Mouse (Mus musculus) A20 (cell line): ENCODE measurements around the gene Lrig1.
"Not testable (repeated sequence)": the region's sequence is repeated elsewhere in the genome, so short reads cannot be mapped to it uniquely, and the experiment has no call there.

Experiments
- DNase-seq: peaks from one replicate; pipeline ENCODE4 v3.0.0-alpha.2; 2011; ENCODE audit warnings: low read depth, low spot score

Lrig1 gene

GRCm38 (mm10) chr6:94577991-94578390 is 122.0 kb downstream of the Lrig1 start:
- DNase-seq: no peak

DNA sequence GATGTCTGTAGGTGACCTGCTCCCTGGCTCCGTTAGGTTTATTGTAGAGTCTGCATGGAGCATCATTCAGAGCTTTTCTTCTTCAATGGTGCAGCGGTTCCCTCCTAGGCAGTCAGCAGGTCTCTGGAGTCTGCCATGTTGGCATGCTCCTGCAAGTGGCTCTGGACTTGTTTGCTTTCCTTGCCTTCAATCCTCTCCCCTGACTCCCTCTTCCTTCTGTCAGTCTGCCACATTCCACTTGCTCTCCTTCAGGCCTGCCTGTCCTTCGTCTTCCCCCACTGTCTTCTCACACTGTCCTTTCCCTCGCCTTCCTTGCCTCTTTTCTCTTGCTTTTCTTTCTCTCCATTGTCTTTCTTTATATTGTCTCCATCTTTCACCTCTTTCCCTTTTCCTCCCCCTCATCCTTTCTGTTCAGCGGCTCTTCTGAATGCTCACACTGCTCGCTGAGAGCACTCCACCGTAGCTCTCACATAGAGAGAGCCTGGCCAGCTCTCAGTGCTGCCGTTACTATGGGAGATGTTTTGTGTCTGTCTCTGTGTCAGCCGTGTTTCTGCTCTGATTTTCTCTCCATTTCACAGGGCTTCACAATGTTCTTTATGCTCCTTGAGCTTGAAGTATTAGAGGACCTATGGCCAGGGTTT is 124.3 kb downstream of the Lrig1 start:
- no peak for DNase-seq

GRCm38 (mm10) chr6:94568040-94568439 is 131.9 kb downstream of the Lrig1 start:
- DNase-seq: no peak

- DNase-seq: peak; percentile 36
These were observed 134.2 kb downstream of the Lrig1 start for GRCm38 (mm10) chr6:94565766-94566165.

DNA sequence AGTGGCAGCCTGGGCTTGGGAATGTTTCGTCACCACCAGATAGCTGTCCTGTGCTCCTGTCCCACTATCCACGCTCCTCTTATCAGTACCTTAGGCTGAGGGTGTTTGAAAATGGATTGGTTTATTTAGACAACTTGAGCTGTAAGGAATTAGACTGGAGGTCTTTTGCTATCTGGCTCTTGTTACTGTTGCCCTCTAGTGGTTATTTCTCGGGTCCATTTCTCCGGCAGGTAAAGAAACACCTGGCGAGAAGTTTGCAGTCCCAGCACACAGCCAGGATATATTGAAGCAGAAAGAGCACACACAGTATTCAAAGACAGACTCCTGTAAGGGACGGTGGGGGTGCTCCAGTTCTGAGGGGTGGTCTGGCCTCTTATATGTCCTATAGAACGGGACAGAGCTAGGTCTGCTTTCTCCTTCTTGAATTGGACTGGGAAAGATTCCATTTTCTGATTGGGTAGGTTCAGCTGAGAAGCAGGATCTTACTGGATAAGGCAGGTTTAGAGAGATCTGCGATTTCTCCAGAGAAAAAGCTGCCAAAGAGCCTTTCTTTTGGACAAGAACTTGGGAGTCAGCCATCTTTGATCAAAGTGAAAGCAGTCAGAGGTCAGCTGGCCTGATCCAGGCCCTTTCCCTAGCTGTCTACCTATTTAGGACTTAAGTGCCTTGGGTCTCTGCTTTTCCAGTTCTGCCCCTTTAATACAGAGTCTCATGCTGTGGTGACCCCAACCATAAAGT is 136.6 kb downstream of the Lrig1 start:
- peak; percentile 14 for DNase-seq

DNA sequence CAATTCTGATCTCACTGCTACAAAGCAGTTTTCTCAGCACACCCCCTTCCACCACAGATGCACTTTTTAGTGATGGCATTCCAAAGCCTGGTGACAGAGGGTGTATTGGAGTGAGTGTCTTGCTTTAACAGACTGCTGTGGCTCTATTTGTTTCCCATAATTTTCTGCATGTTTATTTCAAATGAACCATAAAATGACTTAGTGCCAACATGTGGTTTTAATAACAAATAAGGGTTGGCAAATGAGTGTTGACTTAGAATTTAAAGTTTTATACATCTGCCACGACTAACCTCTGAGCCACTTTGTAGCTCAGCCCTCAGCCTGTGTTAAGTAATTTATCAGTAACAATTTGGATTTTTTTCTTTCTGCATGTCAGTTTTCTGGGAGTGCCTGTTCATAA is 138.6 kb downstream of the Lrig1 start:
- no peak for DNase-seq

DNA sequence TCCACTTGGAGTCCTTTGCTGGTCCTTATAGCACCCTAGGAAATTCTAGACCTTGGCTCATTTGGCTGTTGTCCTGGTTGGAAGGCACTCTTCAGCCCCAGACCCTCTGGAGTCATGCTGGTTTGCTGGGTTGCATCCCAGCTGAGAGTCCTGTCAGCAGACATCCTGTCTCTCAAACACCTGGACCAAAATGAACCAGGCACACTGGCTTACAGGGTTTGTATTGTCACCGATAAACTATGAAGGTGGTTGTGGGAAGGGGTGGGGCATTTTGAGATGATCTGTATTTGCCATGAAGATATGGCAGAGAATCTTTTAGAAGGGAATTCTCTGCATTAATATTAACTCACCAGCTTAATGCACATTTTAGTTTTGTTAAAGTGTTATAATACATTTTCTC is 139.1 kb downstream of the Lrig1 start:
- no peak for DNase-seq

GRCm38 (mm10) chr6:94558603-94559002 is 141.4 kb downstream of the Lrig1 start:
- DNase-seq: not testable (repeated sequence)
